In genomic region chr10:83836351-83836750, GRCm38 (mm10) we compare ENCODE assay signal across 9 mouse cellular contexts.
A peak's percentile ranks its signal among the peaks of the same experiment; 100 is the strongest.
DNase-seq lines count a peak whose midpoint lies in the region; ATAC-seq and TF ChIP-seq lines count a peak whose summit lies in the region.
"Had no signal": no experiment of that assay in that cellular context is flagged by ENCODE, and none has a peak within 500 bp of the region (broad histone marks: within the 10 kb centered on the region; RNA-seq: fewer than 3 reads in every experiment).

No protein-coding gene starts in this region.

- H3K4me1 ChIP-seq in hindbrain, embryonic 10.5 days (replicated peaks) = peaks cover 7% of the 10 kb centered on the region; the same call in 1 of the 2 replicates
- 0 out of 2 replicates have a peak, but pooled peaks cover 4% of the 10 kb centered on the region for H3K4me1 ChIP-seq in hindbrain, embryonic 12.5 days
- no peaks in the 10 kb centered on the region; the same call in 1 of the 2 replicates for H3K4me1 ChIP-seq in limb, embryonic 14.5 days (ENCODE audit: control insufficient read depth, insufficient read depth, low read length)
- H3K4me1 ChIP-seq: hindbrain, embryonic 15.5 days; megakaryocyte, embryonic 14.5 days had no signal

- no peak overlapping the region for H3K9ac ChIP-seq in hindbrain, embryonic 12.5 days
- no peak overlapping the region for H3K9ac ChIP-seq in limb, embryonic 14.5 days (ENCODE audit: low read depth, low read length, severe bottlenecking)
- H3K9ac ChIP-seq: hindbrain, embryonic 15.5 days had no signal

- no peaks in the 10 kb centered on the region for H3K9me3 ChIP-seq in hindbrain, embryonic 10.5 days
- H3K9me3 ChIP-seq in hindbrain, embryonic 12.5 days (replicated peaks) = no peaks in the 10 kb centered on the region
- H3K9me3 ChIP-seq in limb, embryonic 14.5 days (ENCODE audit: control insufficient read depth, low read length) = no peaks in the 10 kb centered on the region
- H3K9me3 ChIP-seq: hindbrain, embryonic 15.5 days; megakaryocyte, embryonic 14.5 days had no signal

- no peak for ATAC-seq in hindbrain, embryonic 12.5 days (ENCODE audit: low FRiP score)
- ATAC-seq in limb, embryonic 14.5 days (ENCODE audit: low FRiP score, low read depth) = no peak

- WGBS in hindbrain, embryonic 10.5 days = 72% methylated on average over 5 of the region's 5 CpGs
- WGBS in hindbrain, embryonic 12.5 days = 77% methylated on average over 5 of the region's 5 CpGs
- 69% methylated on average over 5 of the region's 5 CpGs for WGBS in limb, embryonic 14.5 days

- no peaks in the 10 kb centered on the region for H3K27me3 ChIP-seq in hindbrain, embryonic 10.5 days (ENCODE audit: insufficient read depth, poor library complexity, severe bottlenecking)
- no peaks in the 10 kb centered on the region for H3K27me3 ChIP-seq in hindbrain, embryonic 12.5 days
- no peaks in the 10 kb centered on the region for H3K27me3 ChIP-seq in limb, embryonic 14.5 days (ENCODE audit: control insufficient read depth, insufficient read depth, low read length)
- H3K27me3 ChIP-seq: hindbrain, embryonic 15.5 days; megakaryocyte, embryonic 14.5 days had no signal

- no peaks in the 10 kb centered on the region for H3K36me3 ChIP-seq in hindbrain, embryonic 10.5 days
- no peaks in the 10 kb centered on the region for H3K36me3 ChIP-seq in hindbrain, embryonic 12.5 days
- no peaks in the 10 kb centered on the region for H3K36me3 ChIP-seq in limb, embryonic 14.5 days (ENCODE audit: control insufficient read depth, insufficient read depth, low read length)
- H3K36me3 ChIP-seq: hindbrain, embryonic 15.5 days had no signal

- TF ChIP-seq POLR2A in limb, embryonic 14.5 days (IDR thresholded peaks at IDR 0.05; ENCODE audit: borderline replicate concordance, extremely low read depth, insufficient read depth, insufficient read length) = no peak

- DNase-seq in hindbrain, embryonic 10.5 days (ENCODE audit: low spot score) = no peak
- peak; percentile 15 for DNase-seq in right cerebral cortex, postnatal 25 days
- DNase-seq in right cerebral cortex, postnatal 4 days = no peak
- DNase-seq in limb, embryonic 14.5 days (ENCODE audit: low spot score) = peak; percentile 9
- peak; percentile 18 for DNase-seq in yolk sac, embryonic 10.5 days (ENCODE audit: low spot score)
- DNase-seq in thymus, postnatal 4 days = no peak

- no peak overlapping the region for H3K4me2 ChIP-seq in hindbrain, embryonic 12.5 days (replicated peaks)
- H3K4me2 ChIP-seq in limb, embryonic 14.5 days (replicated peaks; ENCODE audit: low read depth, low read length, severe bottlenecking) = no peak overlapping the region
- H3K4me2 ChIP-seq: hindbrain, embryonic 15.5 days had no signal

- H3K4me3 ChIP-seq in hindbrain, embryonic 10.5 days = no peak overlapping the region
- H3K4me3 ChIP-seq in hindbrain, embryonic 12.5 days = no peak overlapping the region
- H3K4me3 ChIP-seq in limb, embryonic 14.5 days (replicated peaks; ENCODE audit: low read length) = no peak overlapping the region
- H3K4me3 ChIP-seq: hindbrain, embryonic 15.5 days; megakaryocyte, embryonic 14.5 days had no signal

- H3K27ac ChIP-seq in hindbrain, embryonic 10.5 days = peak overlapping the region; percentile 31; the same call in 1 of the 2 replicates
- no peak overlapping the region for H3K27ac ChIP-seq in hindbrain, embryonic 12.5 days
- no peak overlapping the region for H3K27ac ChIP-seq in limb, embryonic 14.5 days (replicated peaks; ENCODE audit: low read depth, low read length)
- H3K27ac ChIP-seq: hindbrain, embryonic 15.5 days had no signal

Comparison
In these comparisons a context has a peak if more than half of its experiments do, and no peak if none do; other contexts are left out.
1. DNase-seq: peak in right cerebral cortex, postnatal 25 days (single experiment), limb, embryonic 14.5 days (single experiment) and yolk sac, embryonic 10.5 days (single experiment); none in hindbrain, embryonic 10.5 days (single experiment), right cerebral cortex, postnatal 4 days (single experiment) and thymus, postnatal 4 days (single experiment).